Mouse (Mus musculus) hematopoietic stem cell, adult 5-6 weeks (primary cell): ENCODE results near the gene Traf3ip2. TPM values are rescaled to one million over a fixed set of nuclear protein-coding genes. Genes with fewer than 3 reads are reported as not detected.

Experiments used
- ATAC-seq, 2 experiments: fragments of 125-278 bp in 1 of 2; replicated peaks in 1 of 2; 2 replicates each; pipeline ENCODE4 v1.8.0; 2016 to 2017; ENCODE audit warnings: inconsistent platforms in 2 of 2, mild to moderate bottlenecking in 2 of 2, moderate number of reproducible peaks in 2 of 2, low read depth in 1 of 2, moderate TSS enrichment in 1 of 2; ENCODE audit not compliant: low FRiP score in 2 of 2, poor library complexity in 2 of 2, severe bottlenecking in 2 of 2, insufficient read depth in 1 of 2, low TSS enrichment in 1 of 2
- total RNA-seq: library from RNA; stranded (forward); fragments of 172-1452, 232-1000 nt; gene quantifications from 2 replicates; pipeline ENCODE4 v1.2.3, GENCODE M21; 2017

The Traf3ip2 gene
- total RNA-seq, 1 experiment from 2014 or later: 4.1 TPM

GRCm38 (mm10) chr10:39687851-39688250, 75.1 kb downstream of the Traf3ip2 start:
- 0 out of 4 replicates have a peak, but pooled peaks of 1 of the 2 experiments have one; percentile 22 for ATAC-seq

GRCm38 (mm10) chr10:39691351-39692064, 78.8 kb downstream of the Traf3ip2 start:
- no peak for ATAC-seq

GRCm38 (mm10) chr10:39692152-39692551, 79.4 kb downstream of the Traf3ip2 start:
- ATAC-seq: no peak

Other genes starting within 250 kb of the Traf3ip2 start
- 40.5 and 43.7 TPM in 2 replicates for gene Fyn, start 244.1 kb upstream of the Traf3ip2 start, total RNA-seq
- 26.6 and 27.2 TPM in 2 replicates for gene Rev3l, start 119.2 kb downstream of the Traf3ip2 start, total RNA-seq